Mouse (Mus musculus) erythroid progenitor cell, adult 5-6 weeks (primary cell): Measurements from ENCODE around the gene Srebf1. TPM values are rescaled to one million over a fixed set of nuclear protein-coding genes. Genes with fewer than 3 reads are reported as not detected.

Experiments used
- ATAC-seq: replicated peaks from 2 replicates; pipeline ENCODE4 v1.8.0; 2016; ENCODE audit warnings: moderate number of reproducible peaks, mild to moderate bottlenecking, moderate TSS enrichment, inconsistent platforms; ENCODE audit not compliant: poor library complexity, low FRiP score, severe bottlenecking
- total RNA-seq, 2 experiments: library from RNA; stranded (forward) in 1 of 2; stranded (reverse) in 1 of 2; fragments of 150-400 nt in 1 of 2; fragments of 186-747, 209-891 nt in 1 of 2; gene quantifications; 2 replicates each; pipeline versions ENCODE4 v1.2.3 to v1.2.4; 2015 to 2017; ENCODE audit warnings: low replicate concordance in 2 of 2

The Srebf1 gene
- total RNA-seq, 2 experiments from 2014 or later = 6.3 to 34.9 TPM

DNA sequence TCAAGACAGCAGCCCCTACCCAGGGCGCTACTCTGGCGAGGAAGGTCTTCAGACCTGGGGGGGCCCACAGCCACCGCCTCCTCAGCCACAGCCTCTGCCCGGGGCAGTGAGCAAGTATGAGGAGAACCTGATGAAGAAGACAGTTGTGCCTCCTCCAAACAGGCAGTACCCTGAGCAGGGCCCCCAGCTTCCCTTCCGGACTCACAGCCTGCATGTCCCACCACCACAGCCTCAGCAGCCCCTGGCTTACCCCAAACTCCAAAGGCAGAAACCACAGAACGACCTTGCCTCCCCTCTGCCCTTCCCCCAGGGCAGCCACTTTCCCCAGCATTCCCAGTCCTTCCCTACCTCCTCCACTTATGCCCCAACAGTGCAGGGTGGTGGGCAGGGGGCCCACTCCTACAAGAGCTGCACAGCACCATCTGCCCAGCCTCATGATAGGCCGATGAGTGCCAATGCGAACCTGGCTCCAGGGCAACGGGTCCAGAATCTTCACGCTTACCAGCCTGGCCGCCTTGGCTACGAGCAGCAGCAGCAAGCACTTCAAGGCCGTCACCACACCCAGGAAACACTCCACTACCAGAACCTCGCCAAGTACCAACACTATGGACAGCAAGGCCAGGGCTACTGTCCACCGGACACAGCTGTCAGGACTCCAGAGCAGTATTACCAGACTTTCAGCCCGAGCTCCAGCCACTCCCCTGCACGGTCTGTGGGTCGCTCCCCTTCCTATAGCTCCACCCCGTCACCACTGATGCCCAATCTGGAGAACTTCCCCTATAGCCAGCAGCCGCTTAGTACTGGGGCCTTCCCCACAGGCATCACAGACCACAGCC is 36.8 kb downstream of the Srebf1 start:
- ATAC-seq = no peak

GRCm38 (mm10) chr11:60184346-60185325 is 37.7 kb downstream of the Srebf1 start:
- ATAC-seq = no peak

DNA sequence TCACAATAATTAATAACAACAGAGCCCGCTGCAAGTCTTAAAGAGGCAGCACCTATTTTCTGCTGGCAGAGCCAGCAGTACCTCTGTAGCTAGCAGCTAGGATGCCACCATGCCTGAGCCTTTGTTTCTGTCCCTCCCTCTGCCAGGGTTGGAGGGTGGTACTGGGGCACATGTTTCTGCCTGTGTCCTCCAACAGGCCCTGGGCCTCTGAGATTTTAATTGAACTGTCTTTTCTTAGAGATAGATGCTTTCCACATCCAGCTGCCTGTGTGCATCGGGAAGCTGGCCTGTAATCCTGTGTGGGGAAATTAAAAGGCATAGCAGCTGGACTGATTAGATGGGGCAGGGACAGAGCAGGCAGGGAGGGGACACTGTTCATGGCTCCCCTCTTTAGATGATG is 39.6 kb downstream of the Srebf1 start:
- ATAC-seq = no peak

GRCm38 (mm10) chr11:60182116-60182670 is 40.2 kb downstream of the Srebf1 start:
- ATAC-seq = no peak

DNA sequence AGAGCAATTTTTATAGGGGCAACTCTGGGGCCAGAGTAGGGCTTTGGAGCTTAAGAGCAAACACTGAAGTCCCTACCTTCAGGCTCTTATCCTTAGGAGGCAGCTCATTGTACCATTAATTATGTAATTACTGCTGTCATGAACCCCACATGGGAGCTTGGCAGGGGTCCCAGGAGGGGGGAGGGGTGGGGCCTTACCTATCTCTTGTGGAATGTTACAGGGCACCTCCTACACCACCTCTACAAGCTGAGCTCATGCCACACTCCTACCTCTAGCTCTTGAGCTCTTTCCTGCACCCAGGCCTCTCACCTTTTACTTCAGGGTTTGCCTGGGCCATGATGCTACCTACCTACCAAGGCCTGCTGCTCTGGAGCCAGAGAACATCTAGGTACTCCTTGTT is 43.9 kb downstream of the Srebf1 start:
- ATAC-seq = no peak

DNA sequence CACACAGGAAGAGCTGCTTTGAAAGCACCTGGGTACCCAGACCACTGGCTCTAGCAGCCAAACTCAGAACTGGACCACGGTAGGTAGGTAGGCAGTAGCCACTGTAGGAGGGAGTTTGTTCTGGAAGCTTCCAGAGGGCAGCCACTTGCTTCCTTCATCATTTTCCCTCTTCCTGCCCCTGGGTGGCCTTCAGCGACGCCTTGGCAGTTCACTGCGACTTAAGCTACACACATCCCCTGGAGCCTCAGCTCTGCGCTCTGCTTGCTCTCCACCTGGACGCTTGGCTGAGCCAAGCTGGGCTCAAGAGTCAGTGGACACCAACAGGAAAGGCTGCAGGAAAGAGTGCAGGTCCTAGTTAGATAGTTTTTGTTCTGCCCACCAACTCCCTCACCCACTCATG is 44.4 kb downstream of the Srebf1 start:
- ATAC-seq = no peak

DNA sequence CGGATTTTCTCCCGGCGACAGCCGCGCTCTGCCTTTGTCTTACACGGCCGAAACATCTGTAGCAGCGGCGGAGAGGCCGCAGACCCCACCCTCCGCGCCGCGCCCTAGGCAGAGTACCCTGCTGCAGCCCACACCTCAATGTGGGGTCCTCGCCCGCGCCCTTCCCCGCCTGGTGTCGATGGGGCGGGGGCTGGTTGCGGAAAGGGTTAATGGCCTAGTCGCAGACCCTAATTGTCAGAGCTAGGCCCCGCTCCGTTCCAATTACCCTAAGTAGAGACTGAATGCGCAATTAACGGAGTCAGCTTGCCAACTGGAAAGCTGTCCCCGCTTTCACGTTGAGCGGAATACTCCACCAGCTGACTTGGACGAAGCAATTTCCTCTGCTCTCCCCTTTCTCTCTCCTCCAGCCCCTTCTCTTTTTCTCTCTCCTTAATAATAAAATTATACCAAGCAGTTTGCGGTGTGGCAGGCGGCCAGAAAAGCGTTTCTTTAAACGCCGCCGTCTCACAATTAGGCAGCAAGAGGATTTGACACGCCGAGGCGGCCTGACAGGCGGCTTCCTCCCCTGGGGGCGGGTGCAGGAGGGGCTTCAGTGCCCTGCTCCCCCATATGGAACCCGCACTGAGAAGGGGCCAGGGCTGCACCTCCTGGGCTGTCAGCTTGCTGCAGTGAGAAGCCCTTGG is 45.3 kb downstream of the Srebf1 start:
- ATAC-seq = no peak

DNA sequence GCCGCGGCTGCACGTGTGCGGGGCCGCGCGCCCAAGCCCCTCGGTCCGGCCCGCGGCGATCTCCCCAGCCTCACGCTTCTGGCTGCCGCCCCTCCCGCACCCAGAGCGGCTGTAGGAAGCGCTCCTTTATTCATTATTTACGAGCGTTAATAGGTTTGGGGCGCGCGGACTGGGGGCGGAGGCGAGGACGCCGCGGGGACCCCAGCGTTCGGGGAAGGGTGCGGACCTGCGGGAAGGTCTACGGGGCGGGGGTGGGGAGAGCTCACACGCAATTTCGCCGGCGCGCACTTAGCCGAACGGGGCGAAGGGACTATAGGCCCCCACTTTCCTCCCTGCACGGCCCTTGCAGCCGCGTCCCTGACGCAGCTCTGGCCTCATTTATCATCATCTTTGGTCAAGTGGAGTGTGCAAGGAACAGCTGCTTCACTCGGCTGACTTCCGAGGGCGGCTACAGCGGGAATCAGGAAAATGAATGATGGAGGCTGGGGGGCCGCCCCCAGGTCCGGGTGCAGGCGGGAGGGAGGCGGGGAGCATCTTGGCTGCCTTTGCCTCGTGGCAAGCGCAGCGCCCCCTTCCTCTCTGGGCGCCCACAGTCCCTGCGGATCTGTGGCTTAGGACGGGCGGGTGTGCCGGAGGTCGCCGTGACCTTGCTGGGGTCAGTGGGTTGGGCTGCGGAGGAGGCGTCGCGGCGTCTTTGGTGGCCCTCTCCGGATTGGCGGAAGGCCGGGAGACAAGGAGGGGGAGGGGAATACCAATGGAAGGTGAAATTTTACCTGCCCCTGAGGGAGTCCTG is 46.0 kb downstream of the Srebf1 start:
- ATAC-seq = no peak

DNA sequence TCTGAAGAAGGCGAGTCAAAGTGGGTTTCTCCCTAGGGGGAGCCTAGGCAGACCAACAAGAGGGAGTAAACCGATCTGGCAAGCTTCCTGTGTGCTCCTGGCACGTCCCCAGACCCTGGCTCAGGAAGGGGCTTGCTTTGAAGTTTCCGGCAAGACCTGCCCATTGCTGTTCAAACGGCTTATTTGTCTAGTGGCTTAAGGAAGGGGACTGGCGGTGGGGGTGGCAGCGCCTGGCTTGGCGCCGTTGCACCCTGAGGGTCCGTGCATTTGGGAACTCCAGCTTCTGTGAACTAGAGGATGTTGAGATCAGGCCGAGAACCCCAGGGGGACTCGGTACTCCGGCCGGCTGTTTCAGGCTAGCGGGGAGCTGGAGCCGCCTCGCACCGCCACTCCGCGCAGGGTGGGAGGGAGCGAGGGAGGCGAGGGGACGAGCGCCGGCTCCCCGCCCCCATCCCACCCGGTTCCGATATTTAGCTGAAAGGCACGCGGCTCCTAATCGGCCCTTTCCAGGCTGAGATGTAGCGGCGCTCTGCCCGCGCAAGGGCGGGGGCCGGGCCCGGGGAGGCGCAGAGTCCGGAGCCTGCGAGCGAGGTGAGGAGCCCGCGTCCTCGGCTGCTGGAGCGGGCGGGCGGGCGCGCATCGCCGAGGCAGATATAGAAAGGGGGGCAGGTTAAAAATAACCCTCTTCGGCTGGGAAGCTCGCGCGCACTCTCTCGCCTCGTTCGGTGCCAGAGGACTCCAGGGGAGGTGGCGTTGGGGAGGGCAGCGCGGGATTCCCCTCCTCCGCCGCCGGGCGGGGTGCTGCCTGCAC is 46.8 kb downstream of the Srebf1 start:
- no peak; the same call in 1 of the 2 replicates for ATAC-seq

DNA sequence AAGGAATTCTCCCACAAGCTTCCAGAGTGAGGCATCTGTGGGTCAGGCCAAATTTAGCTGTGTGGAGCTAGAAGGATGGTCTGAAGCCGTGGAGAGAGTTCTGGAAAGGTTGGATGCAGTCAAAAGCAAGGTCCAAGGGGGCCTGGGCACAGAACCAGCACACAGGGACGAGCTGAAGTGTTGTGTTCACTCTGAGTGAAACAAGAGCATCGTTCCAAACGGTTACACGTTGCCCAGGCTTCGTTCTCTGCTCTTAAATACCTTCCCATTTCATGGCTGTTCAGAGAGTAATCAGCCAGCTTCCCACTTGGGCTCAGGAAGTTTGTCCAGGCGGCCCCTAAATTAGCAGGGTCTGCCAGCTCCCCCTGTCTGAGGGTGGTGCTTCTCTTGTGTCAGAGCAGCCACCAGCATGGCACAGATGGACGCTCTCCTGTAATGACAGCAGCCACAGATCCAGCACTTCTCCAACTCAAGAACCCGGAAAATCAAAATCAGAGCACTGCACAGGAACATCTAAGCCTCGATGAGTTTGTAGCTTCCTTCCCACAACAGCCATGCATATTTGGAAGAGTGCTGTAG is 48.7 kb downstream of the Srebf1 start:
- ATAC-seq = no peak

GRCm38 (mm10) chr11:60172074-60172473 is 50.3 kb downstream of the Srebf1 start:
- no peak for ATAC-seq

DNA sequence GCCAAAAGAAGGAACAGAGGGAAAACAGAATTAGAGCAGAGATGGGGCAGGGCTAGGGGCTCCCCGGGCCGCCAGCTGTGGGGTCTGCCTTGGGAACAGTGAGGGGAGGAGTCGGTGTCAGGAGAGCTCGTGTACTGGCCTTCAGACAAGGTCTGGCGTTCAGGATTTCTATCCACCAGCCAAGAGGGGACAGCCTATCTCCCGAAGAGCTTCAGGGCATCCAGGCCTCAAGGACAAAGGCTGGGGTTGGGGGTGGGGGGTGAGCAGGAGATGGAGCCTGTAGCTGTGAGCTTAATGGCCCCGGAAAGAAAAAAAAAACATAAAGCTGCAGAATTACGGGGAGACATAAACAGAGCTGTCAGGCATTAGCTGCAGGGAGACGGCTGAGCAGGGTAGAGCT is 53.6 kb downstream of the Srebf1 start:
- no peak for ATAC-seq

DNA sequence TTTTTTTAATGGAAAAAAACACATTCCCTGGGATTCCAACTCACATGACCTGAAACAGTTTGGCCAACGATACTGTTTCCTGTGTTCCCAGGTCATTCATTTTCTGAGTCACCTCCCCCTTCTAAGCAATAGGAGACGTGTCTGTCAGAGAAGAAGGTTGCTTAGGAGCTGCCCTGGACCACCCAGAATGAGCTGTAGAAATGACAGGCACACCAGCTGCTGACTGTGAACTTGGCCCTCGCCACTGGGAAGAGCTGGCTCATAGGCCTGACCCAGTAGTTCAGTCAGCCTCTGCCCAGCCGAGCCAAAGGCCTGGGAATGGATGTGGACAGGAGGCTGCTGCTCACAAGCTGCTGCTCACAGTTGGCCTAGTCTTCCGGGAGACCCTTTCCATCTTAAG is 57.3 kb downstream of the Srebf1 start:
- ATAC-seq = no peak

GRCm38 (mm10) chr11:60164450-60164849 is 57.9 kb downstream of the Srebf1 start:
- ATAC-seq = no peak

DNA sequence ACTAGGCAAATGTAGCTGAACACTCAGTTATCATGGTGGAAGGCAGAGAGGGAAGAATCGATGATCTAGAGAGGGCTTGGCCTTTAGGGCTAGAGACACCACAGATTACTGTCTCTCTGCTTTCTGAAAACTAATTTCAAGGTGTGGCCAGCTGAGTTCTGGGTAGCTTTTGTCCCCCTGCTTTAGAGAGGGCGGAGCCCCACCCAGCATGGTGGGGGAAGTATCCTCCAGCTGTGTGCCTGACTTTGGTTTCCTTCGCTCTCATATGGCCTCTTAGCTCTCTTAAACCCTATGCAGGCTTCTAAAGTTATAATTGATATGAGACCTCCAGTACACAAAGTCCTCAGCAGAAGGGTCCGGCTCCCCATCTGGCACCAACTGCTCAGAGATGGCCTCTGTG is 59.0 kb downstream of the Srebf1 start:
- no peak for ATAC-seq

- no peak for ATAC-seq
Observed at GRCm38 (mm10) chr11:60162547-60162946, 59.8 kb downstream of the Srebf1 start.

DNA sequence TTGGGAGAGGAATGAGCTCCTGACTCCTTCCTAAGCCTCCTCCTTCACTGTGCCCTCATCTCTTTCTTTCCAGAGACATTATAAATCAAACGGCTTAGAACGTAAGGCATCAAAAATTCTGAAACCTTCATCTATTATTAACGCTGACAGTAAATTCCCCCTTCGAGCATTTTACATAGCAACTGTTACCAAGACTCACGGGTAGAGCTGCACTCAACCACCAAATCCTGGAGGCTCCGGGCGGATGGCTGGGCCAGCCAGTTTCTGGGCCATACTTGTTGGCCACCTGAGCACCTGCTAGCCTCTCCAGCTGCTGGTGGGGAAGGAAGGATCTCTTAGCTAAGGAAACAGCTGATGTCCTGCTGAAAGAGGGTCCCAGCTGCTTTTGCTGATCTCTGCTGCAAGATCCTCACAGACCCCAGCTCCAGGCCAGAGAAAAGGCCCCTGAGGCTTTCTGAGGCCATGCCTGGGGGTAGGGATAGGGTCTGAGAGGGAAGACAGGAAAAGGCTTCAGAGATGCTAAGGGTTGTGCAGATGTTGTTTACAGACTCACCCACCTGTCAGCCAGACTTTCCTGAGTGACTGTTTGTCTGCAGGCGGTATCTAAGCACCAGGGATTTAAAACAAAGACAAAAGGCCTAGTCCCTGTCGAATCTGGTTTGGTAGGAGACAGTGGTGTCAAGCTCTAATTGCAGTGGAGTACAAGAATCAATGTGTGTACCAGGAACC is 61.1 kb downstream of the Srebf1 start:
- ATAC-seq = no peak
